Mouse (Mus musculus) gastrocnemius, adult 18-20 months (tissue): ENCODE results near the gene Rnf41. TPM values are rescaled to one million over a fixed set of nuclear protein-coding genes. Genes with fewer than 3 reads are reported as not detected.

Experiments used
- DNase-seq: peaks from one replicate; pipeline ENCODE4 v3.0.0; 2021; ENCODE audit warnings: low spot score
- long read RNA-seq, 2 experiments: library from polyadenylated mRNA; stranded (forward); transcript quantifications; one replicate each; pipeline ENCODE4 v2.0.0; 2021
- total RNA-seq, 2 experiments: library from RNA; stranded (reverse); gene quantifications; 2 replicates each; pipeline ENCODE4 v1.2.3; 2021

Gene Rnf41
- total RNA-seq, result 10 to 100 TPM; 12.7 to 13.2 TPM
- long read RNA-seq, experiment 1, transcript Rnf41-201 (7 exons, 3,144 nt), result major isoform, 5 of 10 reads
- long read RNA-seq, experiment 1, partial matches to known transcripts, result 4 of 10 reads
- long read RNA-seq, experiment 1, other reads (novel, unspliced or antisense), result 0 of 10 reads
- long read RNA-seq, experiment 2, partial matches to known transcripts, result 2 of 8 reads
- long read RNA-seq, experiment 2, other reads (novel, unspliced or antisense), result 2 of 8 reads

DNA sequence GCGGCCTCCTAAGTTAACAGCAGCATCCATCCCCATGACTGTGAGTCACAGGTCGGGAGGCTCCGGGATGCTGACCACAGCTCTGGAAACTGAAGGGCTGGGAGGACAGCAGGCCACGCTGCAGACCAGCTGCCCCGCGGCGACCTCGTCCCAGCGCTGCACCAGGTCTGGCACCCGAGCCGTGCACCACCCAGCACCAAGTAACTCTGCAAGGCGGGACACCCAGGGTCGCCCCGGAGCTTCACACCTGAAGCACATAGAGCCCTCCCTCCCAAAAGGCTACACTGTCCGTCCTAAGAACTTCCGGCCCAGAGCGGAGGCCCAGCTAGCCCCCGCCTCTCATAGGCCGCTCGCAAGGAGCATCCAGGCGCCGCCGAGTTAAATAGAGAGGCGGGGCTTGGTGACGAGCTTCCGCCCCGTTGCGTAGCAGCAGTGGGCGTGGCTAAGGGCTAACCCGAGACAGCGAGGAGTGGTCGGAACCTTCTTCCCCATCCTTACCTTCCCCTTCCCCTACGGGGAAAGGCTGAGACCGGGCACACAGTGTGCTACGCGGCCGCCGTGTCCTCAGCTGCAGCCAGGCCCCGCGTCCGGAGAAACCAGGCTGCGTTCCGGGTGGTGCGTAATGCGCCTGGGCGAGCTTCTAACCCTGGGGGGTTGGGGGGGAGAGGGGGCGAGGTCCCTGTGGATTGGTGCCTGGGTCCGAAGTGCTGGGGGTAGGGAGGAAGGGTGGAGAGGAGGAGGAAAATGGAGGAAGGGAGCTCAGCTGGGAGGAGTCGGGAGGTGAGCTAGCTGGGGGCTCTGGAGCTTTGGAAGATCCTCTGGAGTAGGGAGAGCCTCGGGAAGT, at the start of gene Rnf41, which contains the start of gene Nabp2:
TSS of gene Rnf41 (plus strand) at position 447 of the 844 bp plus-strand sequence.
TSS of gene Nabp2 (minus strand) at position 282 of the 844 bp plus-strand sequence.
- peak; percentile 96 for DNase-seq

DNA sequence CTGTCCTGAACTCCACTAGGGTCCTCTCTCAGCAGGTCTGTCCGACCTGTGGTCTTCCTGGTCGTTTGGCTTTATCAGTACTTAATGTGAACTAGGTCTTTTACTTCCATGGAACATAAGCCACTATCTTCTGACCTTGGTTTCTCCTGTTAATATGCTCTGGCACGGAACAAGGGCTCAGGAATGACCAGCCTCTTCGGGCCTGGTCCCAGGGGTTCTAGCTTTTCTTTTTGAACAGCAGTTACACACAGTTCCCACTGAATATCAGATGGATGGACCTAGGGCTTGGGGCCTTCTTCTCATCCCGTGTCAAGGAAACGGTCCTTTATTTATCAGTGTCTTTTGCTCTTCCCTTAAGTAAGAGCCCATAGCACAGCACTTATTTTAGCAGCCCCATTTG, 49.6 kb upstream of the Rnf41 start:
- no peak for DNase-seq

DNA sequence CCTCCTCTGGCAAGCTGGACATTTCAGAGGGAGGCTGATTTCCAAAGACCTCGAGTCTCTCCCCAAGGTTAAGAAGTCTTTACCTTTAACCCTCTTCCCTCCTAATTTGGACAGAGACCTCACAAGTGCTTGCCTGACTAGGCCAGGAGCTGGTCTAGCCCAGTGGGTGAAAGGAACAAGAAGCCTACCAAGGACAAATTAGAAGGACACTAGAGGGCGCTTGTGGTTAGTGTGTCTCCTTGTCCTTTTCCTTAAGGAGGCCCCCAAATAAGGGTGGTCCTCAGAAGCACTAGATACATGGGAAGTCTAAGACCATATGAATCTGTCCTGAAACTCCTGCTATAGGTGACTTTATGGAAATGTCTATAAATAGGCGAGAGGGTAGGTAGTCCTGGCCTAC, 48.9 kb upstream of the Rnf41 start:
- DNase-seq, result no peak

DNA sequence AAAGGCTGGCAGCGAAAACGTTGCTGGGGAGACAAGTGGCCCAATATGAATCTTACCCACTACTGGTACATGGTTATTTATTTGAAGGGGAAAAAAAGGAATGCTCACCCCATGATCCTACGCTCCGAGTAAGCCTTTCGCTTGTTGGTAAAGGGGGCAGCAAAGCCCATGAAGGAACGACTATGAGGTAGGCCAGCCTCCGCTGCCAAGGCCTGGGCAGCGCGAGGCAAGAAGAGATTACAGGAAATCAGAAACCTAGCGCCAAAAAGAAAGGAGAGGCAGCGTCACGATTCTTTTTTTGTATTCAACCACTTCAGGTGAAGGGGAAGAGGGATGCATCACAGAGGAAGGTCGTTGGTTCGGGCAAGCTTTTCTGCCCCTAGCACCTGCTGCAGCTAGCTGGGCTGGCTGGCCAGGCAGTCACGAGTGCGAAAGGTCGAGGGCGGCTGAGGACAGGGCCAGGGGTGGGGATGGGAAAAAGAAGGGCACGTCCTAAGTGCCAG, 43.5 kb upstream of the Rnf41 start:
- DNase-seq, result no peak

DNA sequence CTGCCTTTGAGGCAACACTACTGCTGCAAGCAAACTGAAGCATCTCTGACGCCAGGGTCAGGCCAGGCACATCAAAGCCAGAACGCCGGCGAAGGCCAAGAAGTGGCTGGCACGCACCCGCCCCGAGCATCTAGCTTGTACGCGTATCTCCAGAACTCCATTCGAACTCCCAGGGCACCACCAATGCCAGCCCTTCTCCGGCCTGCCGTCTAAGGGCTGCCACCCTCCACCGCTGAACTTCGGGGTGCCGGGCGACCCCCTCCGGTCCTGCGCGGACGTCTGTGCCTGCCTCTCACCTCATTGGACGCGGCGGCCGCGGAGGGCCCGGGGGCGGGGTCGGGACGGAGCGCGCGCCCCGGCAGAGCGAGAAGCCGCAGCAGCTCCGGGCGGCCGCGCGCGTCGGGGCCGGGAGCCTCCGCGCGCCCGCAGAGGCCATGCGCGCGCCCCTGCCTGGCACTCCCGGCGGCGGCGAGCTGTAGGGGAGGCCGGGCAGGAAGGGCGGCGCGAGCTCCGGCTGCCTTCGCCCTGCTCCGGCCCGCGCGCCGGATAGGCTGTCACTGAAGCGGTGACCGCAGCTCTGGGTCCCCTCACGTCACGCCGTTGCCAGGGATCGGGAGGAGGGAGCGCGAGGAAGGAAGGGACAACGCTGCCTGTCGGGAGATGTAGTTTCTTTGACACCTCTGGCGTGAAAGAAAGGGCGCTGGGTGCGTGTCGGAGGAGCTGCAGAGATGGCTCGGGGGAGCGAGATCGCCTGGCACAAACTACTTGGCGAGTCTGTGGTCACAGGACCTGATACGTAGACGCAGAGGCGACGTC, 42.8 kb upstream of the Rnf41 start, which contains the start of gene Coq10a:
TSS of gene Coq10a (minus strand) at position 596 of the 816 bp plus-strand sequence.
- peak; percentile 95 for DNase-seq

DNA sequence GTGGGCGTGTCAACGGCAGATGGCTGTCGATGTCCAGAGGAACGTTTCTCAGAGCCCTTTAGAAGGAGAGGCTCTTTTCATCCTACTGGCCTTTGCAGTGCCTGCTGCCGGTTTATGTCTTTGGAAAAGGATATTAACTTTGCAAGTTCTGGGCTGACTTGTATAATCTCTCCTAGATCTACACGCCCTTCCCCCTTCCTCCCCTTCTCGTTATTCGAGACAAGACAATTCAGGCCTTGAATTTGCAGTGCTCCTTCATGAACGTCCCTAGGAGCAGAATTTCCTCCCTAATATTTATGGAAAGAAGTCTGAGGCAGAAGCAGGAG, 42.3 kb upstream of the Rnf41 start:
- no peak for DNase-seq

DNA sequence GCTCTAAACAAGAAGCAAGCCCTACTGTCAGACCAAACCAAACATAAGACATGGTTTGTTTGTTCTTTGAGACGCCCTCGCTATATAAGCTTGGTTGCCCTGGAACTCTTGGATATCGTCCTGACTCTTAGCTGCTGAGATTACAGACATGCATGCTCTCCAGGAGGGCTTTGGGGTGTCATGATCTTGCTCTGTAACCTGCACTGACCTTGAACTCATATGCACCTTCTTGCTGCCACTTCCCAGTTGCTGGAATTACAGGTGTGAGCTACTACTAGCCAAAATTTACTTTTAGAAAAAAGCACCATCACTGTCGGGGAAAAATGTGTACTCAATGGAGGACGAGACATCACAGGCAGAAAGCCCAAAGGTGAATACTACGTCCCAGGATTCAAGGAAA, 41.9 kb upstream of the Rnf41 start:
- DNase-seq, result no peak

DNA sequence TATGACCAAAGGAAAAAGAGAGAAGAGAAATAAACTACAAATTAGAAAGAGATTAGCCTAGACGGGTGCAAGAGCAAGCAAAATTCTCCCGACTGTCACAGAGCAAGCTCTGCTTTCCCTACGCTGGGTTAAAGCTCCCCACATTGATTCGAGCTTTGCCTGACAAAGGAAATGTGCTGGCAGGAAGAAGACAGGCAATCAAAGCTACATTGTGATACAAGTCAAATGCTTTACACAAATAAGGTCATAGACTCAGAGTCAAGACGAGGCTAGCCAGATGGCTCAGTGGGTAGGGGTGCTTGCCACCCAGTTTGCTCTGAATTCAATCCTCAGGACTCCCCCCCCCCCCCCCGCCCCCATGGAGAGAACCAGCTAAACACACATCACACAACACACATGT, 41.4 kb upstream of the Rnf41 start:
- DNase-seq, result no peak

DNA sequence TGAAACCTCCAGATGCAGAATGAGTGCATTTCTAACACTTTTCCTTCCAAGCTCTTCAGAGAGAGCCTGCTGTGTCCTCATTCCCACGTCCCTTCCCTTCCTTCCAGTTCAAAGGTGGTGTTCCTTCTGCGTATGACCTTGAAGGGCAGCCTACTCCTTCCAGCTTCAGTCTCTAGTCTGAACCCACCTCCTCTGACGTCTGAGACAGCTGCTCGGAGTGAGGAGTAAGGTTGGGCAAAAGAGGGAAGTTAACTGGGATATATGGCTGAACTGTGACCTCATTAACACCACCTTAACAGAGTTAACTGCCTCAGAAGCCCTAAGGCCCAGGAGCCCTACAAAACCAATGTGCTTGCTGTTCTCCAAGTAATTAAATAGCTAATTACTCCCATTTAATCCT, 40.9 kb upstream of the Rnf41 start:
- no peak for DNase-seq

DNA sequence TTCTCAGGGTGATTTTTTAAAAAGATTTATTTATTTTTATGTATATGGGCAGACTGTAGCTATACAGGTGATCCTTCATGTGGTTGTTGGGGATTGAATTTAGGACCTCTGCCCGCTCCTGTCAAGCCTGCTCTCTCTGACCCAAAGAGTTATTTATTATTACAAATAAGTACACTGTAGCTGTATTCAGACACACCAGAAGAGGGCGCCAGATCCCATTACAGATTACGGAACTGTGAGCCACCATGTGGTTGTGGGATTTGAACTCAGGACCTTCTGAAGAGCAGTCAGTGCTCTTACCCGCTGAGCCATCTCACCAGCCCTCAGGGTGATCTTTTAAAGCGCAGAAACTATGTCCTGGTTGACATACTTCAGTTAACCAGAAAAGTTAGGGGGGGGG, 39.3 kb upstream of the Rnf41 start:
- DNase-seq, result no peak

DNA sequence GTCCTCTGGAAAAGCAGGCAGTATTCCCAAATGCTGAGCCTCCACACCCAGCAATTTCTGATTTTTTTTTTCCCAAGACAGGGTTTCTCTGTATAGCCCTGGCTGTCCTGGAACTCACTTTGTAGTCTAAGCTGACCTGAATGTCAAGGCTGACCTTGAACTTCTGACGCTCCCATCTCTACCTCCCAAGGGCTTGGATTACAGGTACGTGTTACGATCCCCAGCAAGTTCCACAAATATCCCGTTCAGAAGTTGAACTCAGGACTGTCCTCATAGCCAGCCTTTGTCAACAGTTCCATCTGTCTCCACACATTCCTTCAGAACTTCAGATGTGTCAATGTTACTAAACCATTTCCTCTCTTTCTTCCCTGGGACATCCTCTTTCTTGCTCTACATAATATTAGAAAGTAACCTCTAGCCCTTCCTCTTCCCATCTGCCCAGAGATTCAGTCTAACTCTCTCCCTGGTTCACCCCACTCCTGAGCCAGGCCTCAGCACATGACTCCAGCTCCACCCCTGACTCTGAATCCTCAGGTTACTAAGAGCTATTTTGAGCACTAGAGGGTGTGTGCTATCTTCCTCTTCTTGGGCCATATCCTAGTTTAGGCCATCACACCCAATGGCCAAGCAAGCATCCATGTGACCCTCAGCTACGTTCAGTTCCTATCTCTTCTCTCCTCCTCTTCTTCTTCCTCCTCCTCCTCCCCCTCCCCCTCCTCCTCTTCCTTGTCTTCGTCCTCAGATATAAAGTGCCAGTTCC, 38.3 kb upstream of the Rnf41 start:
- DNase-seq, result peak; percentile 83

DNA sequence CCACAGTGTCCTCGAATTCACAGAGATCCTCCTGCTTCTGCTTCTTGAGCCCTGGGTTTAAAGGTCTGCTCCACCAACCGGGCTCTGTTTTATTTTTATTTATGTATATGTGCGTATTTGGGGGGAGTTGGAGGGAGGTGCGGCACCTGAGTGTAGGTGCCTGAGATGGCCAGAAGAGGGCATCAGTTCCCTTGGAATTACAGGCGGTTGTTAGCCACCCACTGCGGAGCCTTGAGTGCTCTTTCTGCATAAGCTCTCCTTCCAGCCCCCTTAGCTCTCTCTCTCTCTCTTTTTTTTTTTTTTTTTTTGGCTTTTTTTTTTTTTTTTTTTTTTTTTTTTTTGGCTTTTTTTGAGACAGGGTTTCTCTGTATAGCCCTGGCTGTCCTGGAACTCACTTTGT, 37.1 kb upstream of the Rnf41 start:
- DNase-seq, result no peak

DNA sequence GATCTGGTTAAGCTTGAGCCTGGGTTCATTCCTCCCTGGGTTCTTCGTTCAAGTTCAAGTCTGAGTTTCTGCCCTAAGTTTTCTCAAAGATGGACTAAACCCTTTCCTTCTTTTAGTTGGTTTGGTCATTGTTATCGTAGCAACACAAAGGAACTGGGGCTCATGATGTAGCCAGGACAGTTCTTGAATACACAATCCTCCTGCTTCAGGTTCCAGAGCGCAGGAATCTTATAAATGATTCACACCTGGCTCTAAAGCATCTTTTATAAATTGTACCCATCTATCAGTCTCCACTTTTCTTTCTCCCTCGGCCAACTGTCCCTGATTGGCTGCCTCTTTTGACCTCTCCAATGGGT, 35.4 kb upstream of the Rnf41 start:
- no peak for DNase-seq

DNA sequence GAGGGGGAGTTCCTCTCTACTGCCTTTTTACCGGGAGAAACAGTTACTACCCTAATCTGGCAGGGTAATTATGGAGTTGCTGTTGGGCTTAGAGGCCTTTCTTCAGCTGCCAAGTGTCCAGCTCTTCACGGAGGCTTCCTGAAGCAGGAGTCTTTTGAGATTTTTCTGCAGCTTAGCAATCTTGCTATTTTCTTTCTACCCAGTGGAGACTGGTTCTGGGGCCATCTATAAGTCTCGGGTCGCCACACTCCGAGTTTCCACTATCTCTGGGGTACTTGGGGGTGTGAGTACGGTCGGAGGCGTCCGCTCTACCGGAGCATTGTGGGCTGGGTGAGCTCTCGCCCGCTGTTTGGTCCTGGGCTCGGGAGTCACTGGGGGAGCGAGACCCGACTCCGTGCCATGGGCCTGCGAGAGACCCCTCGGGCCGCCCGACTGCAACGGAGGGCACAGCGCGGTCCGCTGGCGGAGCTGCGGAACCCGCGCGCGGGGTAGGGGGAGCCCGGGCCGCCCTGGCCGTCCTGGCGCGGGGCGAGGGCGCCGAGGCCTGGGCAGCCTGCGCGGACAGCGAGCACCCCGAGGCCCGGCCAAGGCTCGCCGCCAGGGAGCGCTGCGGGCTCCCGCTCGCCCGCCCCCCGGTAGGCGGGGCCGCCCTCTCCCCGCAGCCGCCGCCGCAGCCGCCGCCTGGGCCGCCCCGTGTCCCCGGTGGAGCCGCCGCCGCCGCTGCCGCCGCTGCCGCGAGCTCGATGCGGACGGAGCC, 34.8 kb upstream of the Rnf41 start, which contains the start of gene Ankrd52:
TSS of gene Ankrd52 (plus strand) at position 661 of the 757 bp plus-strand sequence.
- peak; percentile 83 for DNase-seq

DNA sequence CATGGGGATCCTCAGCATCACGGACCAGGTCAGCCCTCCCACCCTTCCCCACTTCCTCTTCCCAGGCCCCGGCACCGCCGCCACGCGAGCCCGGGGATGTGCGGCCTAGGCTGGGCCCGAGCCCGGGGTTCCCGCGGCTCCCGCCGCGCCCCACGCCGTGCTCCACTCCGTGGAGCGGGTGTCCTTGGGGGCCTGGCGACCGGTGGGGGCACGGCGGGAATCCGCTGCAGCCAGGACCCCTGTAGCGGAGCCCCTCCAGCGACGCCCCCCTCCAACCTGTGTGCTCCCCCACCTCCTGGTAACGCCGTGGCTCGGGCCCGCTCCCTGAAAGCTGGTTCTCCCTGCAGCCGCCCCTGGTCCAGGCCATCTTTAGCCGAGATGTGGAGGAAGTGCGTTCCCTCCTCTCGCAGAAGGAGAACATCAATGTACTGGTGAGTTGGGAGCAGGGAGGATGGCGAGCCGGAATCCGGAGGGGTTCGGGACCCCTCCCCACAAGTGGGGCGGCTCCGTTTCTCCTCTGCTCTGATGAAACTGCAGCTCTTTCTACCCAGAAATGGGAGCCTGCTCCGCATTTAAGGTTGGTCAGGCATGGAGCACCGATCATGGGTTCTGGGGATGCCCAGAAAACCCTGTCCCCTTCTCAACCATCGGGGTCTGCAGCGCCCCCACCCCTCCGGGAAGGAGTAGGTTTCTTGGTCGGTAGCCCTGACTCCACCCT, 34.1 kb upstream of the Rnf41 start:
- no peak for DNase-seq

DNA sequence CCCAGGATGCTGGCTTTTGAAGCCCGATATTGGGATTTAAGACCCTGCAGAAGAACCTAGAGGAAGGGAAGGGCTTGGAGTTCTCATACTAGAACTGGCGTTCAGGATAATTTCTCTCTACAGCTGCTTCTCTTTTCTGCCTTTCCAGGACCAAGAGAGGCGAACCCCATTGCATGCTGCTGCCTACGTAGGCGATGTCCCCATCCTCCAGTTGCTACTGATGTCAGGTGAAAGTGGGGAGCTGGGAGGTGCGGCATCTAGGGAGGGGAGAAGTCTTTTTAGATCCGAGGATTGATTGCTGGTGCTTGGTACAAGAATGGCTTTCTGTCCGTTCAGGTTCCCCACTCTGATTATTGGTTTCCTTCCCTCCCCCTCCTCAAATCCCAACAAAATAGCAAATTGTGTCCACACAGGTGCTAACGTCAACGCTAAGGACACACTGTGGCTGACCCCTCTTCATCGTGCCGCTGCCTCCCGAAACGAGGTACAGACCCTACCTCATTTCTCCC, 33.5 kb upstream of the Rnf41 start:
- no peak for DNase-seq

DNA sequence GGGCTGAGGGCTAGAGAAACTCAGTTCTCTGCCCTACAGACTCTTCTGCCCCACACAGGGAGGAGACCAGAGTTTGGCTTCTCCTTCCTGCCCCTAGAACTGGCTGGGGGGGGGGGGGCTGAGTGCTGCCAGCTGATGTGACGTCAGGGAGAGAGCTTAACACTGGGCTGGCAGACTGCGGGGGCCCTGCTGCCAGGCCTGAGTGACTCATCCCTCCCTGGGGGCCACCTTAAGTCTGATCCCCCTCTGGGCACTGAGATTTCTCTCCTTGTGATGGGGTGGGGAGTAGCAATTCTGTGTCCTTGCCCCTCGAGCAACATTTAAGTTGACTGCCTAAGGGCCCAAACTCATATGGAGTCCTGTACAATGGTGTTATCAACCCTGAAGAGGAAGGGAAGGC, 33.0 kb upstream of the Rnf41 start:
- peak; percentile 58 for DNase-seq

DNA sequence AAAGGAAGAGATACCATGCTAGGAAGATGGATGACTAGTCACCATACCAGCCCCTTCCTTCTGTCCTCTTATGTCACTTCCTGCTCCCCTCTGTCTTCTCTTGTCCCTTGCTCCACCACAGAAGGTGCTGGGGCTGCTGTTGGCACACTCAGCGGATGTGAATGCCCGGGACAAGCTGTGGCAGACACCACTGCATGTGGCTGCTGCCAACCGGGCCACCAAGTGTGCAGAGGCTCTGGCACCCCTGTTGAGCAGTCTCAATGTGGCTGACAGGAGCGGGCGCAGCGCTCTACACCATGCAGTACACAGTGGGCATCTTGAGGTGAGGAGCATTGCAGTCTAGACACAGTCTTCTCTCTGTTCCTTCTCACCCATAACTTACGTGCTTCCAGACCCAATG, 32.2 kb upstream of the Rnf41 start:
- DNase-seq, result peak; percentile 61

DNA sequence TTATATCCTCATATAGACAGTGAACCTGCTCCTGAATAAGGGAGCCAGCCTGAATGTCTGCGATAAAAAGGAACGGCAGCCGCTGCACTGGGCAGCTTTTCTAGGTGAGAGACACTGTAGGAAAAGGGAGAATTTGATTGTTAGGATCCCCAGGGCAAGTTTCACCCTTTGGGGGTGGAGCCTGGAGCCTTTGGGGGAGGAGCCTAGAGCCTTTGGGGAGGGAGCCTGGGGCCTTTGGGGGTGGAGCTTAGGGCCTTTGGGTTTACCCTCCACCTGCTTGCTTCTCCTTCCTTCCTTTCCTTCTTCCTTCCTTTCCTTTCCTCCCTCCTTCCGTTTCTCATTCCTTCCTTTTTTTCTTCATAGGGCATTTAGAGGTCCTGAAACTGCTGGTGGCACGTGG, 30.9 kb upstream of the Rnf41 start:
- no peak for DNase-seq

DNA sequence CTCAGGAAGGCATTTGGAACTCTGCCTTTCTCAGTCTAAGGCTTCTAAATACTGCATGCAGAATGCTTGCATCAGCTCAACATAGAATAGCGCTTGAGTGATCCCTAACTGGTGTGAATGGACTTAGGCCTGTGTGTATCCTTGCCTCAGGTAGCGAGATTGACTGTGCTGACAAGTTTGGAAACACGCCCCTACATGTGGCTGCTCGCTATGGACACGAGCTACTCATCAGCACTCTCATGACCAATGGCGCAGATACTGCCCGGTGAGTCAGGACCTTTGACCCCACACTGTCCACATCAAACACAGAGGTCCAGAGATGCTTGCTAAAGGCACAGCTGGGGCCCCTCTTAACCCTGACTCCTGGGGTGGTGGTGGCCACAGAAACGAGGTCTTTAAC, 29.0 kb upstream of the Rnf41 start:
- DNase-seq, result no peak
